ENCODE assay signal across 1 mouse cellular context in genomic region chr19:55316109-55316714, GRCm38 (mm10).
TF ChIP-seq lines count a peak whose summit lies in the region.

TSS of gene Vti1a (plus strand) at chr19:55316295.

TF ChIP-seq in CH12.LX, 34 proteins besides CTCF, POLR2A, EP300 and RAD21 (continued from another document):
- TF ChIP-seq MAZ (IDR thresholded peaks at IDR 0.05; ENCODE audit: low read depth, low read length) (no peak), MAFK (IDR thresholded peaks at IDR 0.05; ENCODE audit: insufficient replicate concordance, low read length) (no peak), UBTF (IDR thresholded peaks at IDR 0.05; ENCODE audit: low read depth, low read length) (peak; percentile 62; the same call in 1 of the 2 replicates), ZC3H11A (IDR thresholded peaks at IDR 0.05; ENCODE audit: low read depth, low read length) (no peak), SMC3 (IDR thresholded peaks at IDR 0.05; ENCODE audit: low read depth, low read length) (no peak), NELFE (IDR thresholded peaks at IDR 0.05; ENCODE audit: low read depth, low read length) (no peak; the same call in 1 of the 2 replicates), JUND (conservative IDR thresholded peaks at IDR 0.05; ENCODE audit: low read depth, low read length) (no peak), NRF1 (IDR thresholded peaks at IDR 0.05; ENCODE audit: low read depth, low read length) (no peak), USF1 (IDR thresholded peaks at IDR 0.05; ENCODE audit: low read depth, low read length) (no peak), ETS1 (conservative IDR thresholded peaks at IDR 0.05; ENCODE audit: low read depth, low read length) (no peak), ELF1 (IDR thresholded peaks at IDR 0.05; ENCODE audit: low read depth, low read length) (peak; percentile 96), USF2 (conservative IDR thresholded peaks at IDR 0.05; ENCODE audit: low read depth, low read length) (no peak)
TF ChIP-seq in CH12.LX: peak in this region for 9.
